Mouse (Mus musculus) spleen, postnatal 36 days (tissue): Measurements from ENCODE around the gene Lin28a.

ENCODE experiments used
- DNase-seq, 2 experiments: peaks; one replicate each; pipeline ENCODE4 v3.0.0; 2022; ENCODE audit warnings: low spot score in 2 of 2, mixed read lengths in 1 of 2

The Lin28a gene

GRCm38 (mm10) chr4:134018779-134019145 is at the start of gene Lin28a:
Gene Lin28a, minus strand, starts transcription at chr4:134018841.
- DNase-seq: no peak

GRCm38 (mm10) chr4:134067833-134068544 is 49.3 kb upstream of the Lin28a start:
- DNase-seq: no peak

GRCm38 (mm10) chr4:134067383-134067782 is 48.7 kb upstream of the Lin28a start:
- DNase-seq: no peak

GRCm38 (mm10) chr4:134065431-134066004 is 46.9 kb upstream of the Lin28a start:
- DNase-seq: no peak

GRCm38 (mm10) chr4:134062561-134062960 is 43.9 kb upstream of the Lin28a start:
- DNase-seq: no peak

DNA sequence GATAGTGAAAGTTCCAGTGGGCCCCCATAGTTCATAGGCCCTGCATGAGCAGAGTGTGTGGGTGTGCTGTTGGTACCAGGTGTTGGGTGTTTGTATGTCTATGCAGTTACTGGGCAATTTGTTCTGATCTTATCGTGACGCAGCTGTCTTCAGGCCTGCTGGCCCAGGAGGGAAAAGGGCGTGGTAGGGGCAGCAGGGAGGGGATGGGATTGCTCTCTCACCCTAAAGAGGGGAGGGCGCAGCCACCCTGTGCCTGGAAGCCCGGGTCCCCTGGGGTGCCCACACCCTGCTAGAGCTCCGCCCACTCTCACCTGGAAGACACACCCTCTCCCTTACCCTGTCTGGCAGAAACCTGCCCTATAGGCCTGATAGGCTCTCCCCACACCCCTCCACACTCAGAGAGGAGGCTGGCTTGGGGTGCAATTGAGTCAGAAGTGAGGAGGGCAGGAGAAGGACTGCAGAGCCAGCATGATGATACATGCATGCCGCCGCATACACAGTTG is 43.4 kb upstream of the Lin28a start:
- no peak for DNase-seq

DNA sequence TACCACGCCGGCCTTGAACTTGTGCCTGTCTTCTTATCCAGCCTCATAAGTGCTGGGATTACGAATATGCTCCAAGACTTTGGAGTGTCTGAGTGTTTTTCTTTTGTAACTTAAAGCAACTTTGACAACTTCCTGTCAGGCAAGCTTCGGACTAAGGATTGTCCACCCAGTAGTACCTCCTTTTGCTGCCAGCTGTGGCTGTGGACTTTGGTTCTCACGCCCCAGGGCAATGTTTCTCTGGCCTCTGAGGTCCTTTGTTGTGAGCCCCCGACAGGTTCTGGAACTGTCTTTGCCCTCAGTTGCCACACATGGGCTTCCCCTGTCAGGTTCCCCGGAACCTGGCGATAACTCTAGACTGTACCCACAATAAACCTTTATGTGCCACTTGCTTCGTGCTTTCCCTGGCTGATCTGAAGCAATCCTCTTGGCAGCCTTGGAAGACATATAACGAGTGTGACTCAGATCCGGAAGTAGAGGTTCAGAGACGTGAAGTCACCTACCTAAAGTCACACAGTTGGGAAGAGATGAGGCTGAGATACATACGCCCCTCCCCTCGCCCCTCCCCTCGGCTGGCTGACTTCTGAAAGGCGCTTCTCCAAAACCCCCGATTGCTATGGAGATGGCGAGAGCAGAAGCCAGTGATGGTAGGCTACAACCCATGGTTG is 42.7 kb upstream of the Lin28a start:
- peak in 1 of 2 experiments; percentile 16 for DNase-seq

GRCm38 (mm10) chr4:134060135-134060865 is 41.7 kb upstream of the Lin28a start, which contains the start of gene Crybg2:
Gene Crybg2, plus strand, starts transcription at chr4:134060815.
- no peak for DNase-seq

DNA sequence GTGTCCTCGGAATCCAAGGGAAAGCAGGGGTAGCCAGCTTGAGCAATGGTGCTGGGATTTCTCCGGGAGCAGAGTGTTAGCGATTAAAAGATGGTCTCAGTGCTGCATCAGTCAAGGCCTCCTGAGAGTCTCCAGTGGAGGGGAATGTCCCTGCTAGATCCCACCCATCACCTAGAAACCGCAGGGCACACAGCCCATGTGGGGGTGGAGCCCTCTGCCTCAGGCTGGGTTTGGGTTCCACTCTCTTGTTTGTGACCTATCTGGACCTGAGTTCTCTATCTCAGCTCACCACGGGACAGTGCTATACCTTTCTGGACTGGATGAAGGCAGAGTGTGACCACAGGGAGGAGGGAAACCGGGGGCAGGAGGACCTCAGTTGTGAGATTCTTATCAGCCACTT is 40.3 kb upstream of the Lin28a start:
- no peak for DNase-seq

GRCm38 (mm10) chr4:134058166-134058715 is 39.6 kb upstream of the Lin28a start:
- DNase-seq: peak in 1 of 2 experiments; percentile 22

- DNase-seq: no peak
These were observed 34.9 kb upstream of the Lin28a start, which contains the start of gene Zfp683 for GRCm38 (mm10) chr4:134053538-134053937. Gene Zfp683, plus strand, starts transcription at chr4:134053838.

DNA sequence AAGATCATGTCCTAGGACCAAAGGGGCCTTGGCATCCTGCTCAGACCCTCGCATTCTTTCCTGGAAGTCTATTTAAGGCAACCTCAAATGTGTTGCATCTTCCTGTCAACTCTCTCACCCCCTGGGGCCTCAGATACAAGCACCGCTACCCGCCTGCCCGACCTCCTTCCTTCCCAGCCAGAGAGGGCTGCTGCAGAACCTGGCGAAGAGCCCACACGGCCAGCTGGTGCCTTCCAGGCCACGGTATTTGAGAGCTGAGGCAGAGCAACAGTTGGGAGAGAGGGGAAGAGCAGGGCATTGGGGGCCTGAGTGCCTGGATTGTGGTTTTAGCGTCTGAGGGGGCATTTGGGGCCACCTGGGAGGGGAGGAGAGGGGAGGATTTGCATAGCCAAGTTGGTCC is 33.9 kb upstream of the Lin28a start:
- no peak for DNase-seq

- no peak for DNase-seq
These were observed 33.3 kb upstream of the Lin28a start for GRCm38 (mm10) chr4:134051912-134052311.

DNA sequence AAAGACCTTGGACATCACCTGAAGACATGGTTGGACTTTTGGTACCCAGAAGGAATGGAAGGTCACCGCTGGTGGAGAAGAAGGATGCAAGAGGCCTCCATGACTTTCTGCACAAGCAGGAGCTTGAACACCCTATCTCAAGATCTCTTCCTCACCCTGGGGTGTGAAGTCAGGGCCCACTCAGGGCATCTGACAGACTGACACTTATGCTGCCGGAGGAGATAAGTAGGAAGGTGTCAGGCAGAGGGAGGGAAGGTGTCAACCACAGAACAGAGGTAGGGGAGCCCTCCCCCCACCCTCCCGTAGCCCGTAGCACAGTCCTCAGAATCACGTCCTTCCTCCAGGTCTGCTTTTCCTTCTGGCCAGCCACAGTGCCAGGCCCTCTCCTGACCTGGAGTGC is 29.0 kb upstream of the Lin28a start:
- no peak for DNase-seq

DNA sequence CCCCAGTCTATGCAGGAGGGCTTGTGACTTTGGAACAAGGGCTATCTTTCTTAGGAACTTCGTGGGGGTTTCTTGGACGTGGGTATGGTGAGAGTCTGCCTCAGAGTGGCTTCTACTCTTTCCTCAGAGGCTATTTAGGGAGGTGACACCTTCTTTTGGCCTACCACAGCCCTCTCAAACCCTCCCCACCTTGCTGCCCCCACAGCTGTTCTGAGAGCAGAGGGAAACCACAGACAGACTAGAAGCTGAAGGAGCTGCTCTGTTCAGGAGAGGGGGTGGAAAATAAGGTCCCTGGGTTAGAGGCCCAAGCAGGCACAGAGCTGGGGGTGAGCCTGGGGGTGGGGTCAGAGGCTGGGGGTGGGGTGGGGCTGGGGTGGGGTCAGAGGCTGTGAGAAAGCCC is 24.4 kb upstream of the Lin28a start:
- peak; percentile 23 to 27 for DNase-seq

DNA sequence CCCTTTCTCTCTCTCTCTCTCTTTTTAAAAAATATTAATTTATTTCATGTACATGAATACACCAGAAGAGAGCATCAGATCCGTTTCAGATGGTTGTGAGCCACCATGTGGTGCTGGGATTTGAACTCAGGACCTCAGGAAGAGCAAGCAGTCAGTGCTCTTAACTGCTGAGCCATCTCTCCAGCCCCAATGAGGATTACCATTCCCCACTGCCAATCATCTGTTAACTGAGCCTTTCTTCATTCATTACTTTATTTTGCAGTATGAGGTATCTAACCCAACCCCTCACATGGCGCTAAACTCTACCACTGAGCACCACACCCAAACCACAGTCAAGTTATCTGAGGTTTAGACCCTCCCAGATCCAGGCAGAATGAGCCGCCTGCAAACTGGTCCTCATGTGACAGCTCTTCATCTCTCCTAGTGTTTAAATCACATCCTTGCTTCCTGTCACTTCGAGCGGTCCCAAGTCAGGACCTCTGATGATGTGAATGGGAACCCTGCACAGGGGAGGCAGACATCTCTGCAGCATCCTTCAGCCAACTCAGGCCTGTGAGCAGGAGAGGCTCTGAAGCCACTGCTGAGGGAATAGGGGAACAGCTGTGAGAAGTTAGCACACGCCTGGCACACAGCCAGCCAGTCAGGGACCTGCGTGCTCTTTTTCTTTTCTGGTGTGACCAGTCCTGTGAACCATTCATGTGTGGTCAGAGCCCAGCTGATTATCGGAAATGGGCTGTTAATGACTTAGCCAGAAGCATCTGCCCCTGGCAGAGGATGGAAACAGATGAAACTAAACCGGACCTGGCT is 22.9 kb upstream of the Lin28a start:
- DNase-seq: peak in 1 of 2 experiments; percentile 27

GRCm38 (mm10) chr4:134035953-134036352 is 17.3 kb upstream of the Lin28a start:
- DNase-seq: peak; percentile 57 to 66

GRCm38 (mm10) chr4:134025802-134026201 is 7.2 kb upstream of the Lin28a start:
- no peak for DNase-seq

GRCm38 (mm10) chr4:134020621-134021020 is 2.0 kb upstream of the Lin28a start:
- peak in 1 of 2 experiments; percentile 50 for DNase-seq

- DNase-seq: no peak
These were observed 1.2 kb upstream of the Lin28a start for GRCm38 (mm10) chr4:134019641-134020351.
